Mouse (Mus musculus): ENCODE measurements around the gene Zfp523. TPM values are rescaled to one million over a fixed set of nuclear protein-coding genes. Genes with fewer than 3 reads are reported as not detected.

The Zfp523 gene
- polyA plus RNA-seq (2012; rRNA removed), result 21.0 and 28.3 TPM in 2 replicates

- DNase-seq (ENCODE audit: low spot score), result peak; percentile 88
These were observed at the start of gene Zfp523 for GRCm38 (mm10) chr17:28176775-28177539. Zfp523 (plus strand) TSS chr17:28177129.

GRCm38 (mm10) chr17:28129796-28130195 is 47.1 kb upstream of the Zfp523 start:
- DNase-seq (ENCODE audit: low spot score), result no peak

- DNase-seq (ENCODE audit: low spot score), result no peak
These were observed 46.4 kb upstream of the Zfp523 start for GRCm38 (mm10) chr17:28130391-28131125.

- DNase-seq (ENCODE audit: low spot score), result no peak
These were observed 45.8 kb upstream of the Zfp523 start for GRCm38 (mm10) chr17:28131156-28131555.

- peak; percentile 33 for DNase-seq (ENCODE audit: low spot score)
These were observed 43.7 kb upstream of the Zfp523 start for GRCm38 (mm10) chr17:28133193-28133592.

GRCm38 (mm10) chr17:28135496-28135895 is 41.4 kb upstream of the Zfp523 start:
- DNase-seq (ENCODE audit: low spot score), result no peak

GRCm38 (mm10) chr17:28136266-28136665 is 40.7 kb upstream of the Zfp523 start:
- DNase-seq (ENCODE audit: low spot score), result no peak

GRCm38 (mm10) chr17:28138013-28138412 is 38.9 kb upstream of the Zfp523 start:
- no peak for DNase-seq (ENCODE audit: low spot score)

GRCm38 (mm10) chr17:28138685-28139084 is 38.2 kb upstream of the Zfp523 start:
- no peak for DNase-seq (ENCODE audit: low spot score)

- no peak for DNase-seq (ENCODE audit: low spot score)
These were observed 36.3 kb upstream of the Zfp523 start for GRCm38 (mm10) chr17:28140431-28141204.

- DNase-seq (ENCODE audit: low spot score), result no peak
These were observed 35.7 kb upstream of the Zfp523 start for GRCm38 (mm10) chr17:28141205-28141650.

GRCm38 (mm10) chr17:28141771-28142699 is 34.9 kb upstream of the Zfp523 start, which contains the start of gene Scube3:
Scube3 (plus strand) TSS chr17:28142141.
- DNase-seq (ENCODE audit: low spot score), result peak; percentile 34

GRCm38 (mm10) chr17:28142700-28143610 is 34.0 kb upstream of the Zfp523 start:
- DNase-seq (ENCODE audit: low spot score), result no peak

- DNase-seq (ENCODE audit: low spot score), result no peak
These were observed 33.2 kb upstream of the Zfp523 start for GRCm38 (mm10) chr17:28143751-28144150.

GRCm38 (mm10) chr17:28144241-28144640 is 32.7 kb upstream of the Zfp523 start:
- DNase-seq (ENCODE audit: low spot score), result no peak

GRCm38 (mm10) chr17:28148288-28148687 is 28.6 kb upstream of the Zfp523 start:
- no peak for DNase-seq (ENCODE audit: low spot score)

GRCm38 (mm10) chr17:28149734-28150133 is 27.2 kb upstream of the Zfp523 start:
- DNase-seq (ENCODE audit: low spot score), result no peak

- no peak for DNase-seq (ENCODE audit: low spot score)
These were observed 26.5 kb upstream of the Zfp523 start for GRCm38 (mm10) chr17:28150456-28150855.

- no peak for DNase-seq (ENCODE audit: low spot score)
These were observed 23.8 kb upstream of the Zfp523 start for GRCm38 (mm10) chr17:28153095-28153494.

- no peak for DNase-seq (ENCODE audit: low spot score)
These were observed 22.0 kb upstream of the Zfp523 start for GRCm38 (mm10) chr17:28154970-28155369.

All from urinary bladder, adult 2 months (tissue).